Mouse (Mus musculus) left cerebral cortex, postnatal 36 days (tissue): ENCODE measurements at regions not wholly inside any gene's neighbourhood (a gene's known extent, or its start where the extent isn't known, plus 50 kb on each side); places are given as distances from the start of the nearest gene placed in this dataset. TPM values are rescaled to one million over a fixed set of nuclear protein-coding genes. Genes with fewer than 3 reads are reported as not detected.
A peak's percentile ranks its signal among the peaks of the same experiment; 100 is the strongest.

Source experiments
- DNase-seq, 2 experiments: peaks; one replicate each; pipeline ENCODE4 v3.0.0; 2021 to 2022; ENCODE audit warnings: low spot score in 2 of 2, mixed read lengths in 1 of 2
- intact Hi-C: fragments of 180-260 bp; cut with DNase I; formaldehyde crosslinking; loops from one replicate; pipeline ENCODE4 v1.15.1; 2025
- microRNA-seq: library from miRNA; unstranded; fragments of <30 nt; microRNA quantifications from one replicate; pipeline ENCODE4 v1.2.0, GENCODE M21; 2022

GRCm38 (mm10) chr4:152622022-152622777 is 144.5 kb upstream of the Kcnab2 start:
- DNase-seq = peak; percentile 50 to 68
- intact Hi-C loops = loop anchor here (5.0 kb wide), 2 partner anchors 90 to 110 kb away; no protein-coding TSS in a partner anchor

- intact Hi-C loops = no loop called here
- no peak for DNase-seq
These were observed 140.0 kb upstream of the Kcnab2 start for GRCm38 (mm10) chr4:152617636-152618035.

GRCm38 (mm10) chr4:152615155-152615554 is 137.5 kb upstream of the Kcnab2 start:
- intact Hi-C loops = no loop called here
- peak; percentile 34 to 49 for DNase-seq

GRCm38 (mm10) chr4:152614356-152615100 is 136.9 kb upstream of the Kcnab2 start:
- intact Hi-C loops = no loop called here
- DNase-seq = peak; percentile 80

Small RNA genes lying in the stretch of these regions (microRNA-seq; reads per million reads assigned to microRNA genes)
- gene Gm25779 = not detected
